Mouse (Mus musculus): ENCODE results near the gene Klhl31. TPM values are rescaled to one million over a fixed set of nuclear protein-coding genes. Genes with fewer than 3 reads are reported as not detected.

Klhl31 gene
- polyA plus RNA-seq, 1 experiment from 2014 or later = 0.08 TPM

DNA sequence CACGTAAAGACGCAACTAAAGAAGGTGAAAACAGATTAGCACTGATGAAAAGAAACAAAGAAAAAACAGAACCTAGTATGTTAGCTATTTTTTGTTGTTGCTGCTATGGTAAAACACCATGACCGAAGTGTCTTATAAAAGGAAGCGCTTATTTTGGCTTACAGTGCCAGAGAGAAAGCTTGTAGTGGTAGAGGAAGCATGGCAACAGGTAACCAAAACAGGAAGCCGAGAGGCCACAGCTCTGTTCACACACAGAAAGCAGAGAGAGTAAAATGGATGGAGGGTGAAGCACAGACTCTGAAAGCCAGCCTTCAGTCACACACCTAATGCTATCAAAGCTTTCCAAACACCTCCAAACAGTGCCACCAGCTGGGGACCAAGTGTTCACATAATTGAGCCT, 34.7 kb downstream of the Klhl31 start:
- H3K9ac ChIP-seq (replicated peaks) = no peak overlapping the region
- H3K4me2 ChIP-seq (replicated peaks) = no peak overlapping the region
- no peak for ATAC-seq (replicated peaks)
- 93% methylated on average over 5 of the region's 5 CpGs for WGBS
- no peak overlapping the region for H3K4me3 ChIP-seq
- H3K27me3 ChIP-seq = no peaks in the 10 kb centered on the region
- H3K4me1 ChIP-seq = no peaks in the 10 kb centered on the region
- H3K27ac ChIP-seq (replicated peaks) = no peak overlapping the region
- H3K9me3 ChIP-seq = no peaks in the 10 kb centered on the region
- no peaks in the 10 kb centered on the region for H3K36me3 ChIP-seq

DNA sequence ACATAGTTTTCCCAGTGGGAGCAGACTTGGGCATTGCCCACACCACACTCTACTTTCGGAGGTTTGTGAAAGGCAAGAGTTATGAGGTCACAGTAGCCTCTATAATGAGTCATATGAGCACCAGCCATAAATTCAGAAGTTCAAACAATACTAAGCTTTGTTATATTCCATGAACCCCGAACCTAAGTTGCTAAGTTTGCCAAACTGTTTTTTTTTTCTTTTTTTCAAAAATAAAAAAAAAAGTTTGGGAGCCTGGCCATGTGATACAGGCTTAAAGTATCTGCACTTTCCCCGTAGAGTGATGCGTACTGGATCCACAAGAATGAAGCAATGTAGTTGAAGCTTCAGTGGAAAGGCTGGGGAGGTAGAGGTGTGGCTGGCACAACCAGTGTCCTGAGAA, 36.9 kb downstream of the Klhl31 start:
- H3K27me3 ChIP-seq = no peaks in the 10 kb centered on the region
- no peaks in the 10 kb centered on the region for H3K4me1 ChIP-seq
- no peaks in the 10 kb centered on the region for H3K9me3 ChIP-seq
- H3K27ac ChIP-seq (replicated peaks) = no peak overlapping the region
- H3K36me3 ChIP-seq = no peaks in the 10 kb centered on the region
- H3K9ac ChIP-seq (replicated peaks) = no peak overlapping the region
- no peak overlapping the region for H3K4me3 ChIP-seq
- no peak overlapping the region for H3K4me2 ChIP-seq (replicated peaks)
- 91% methylated on average over 4 of the region's 4 CpGs for WGBS
- no peak for ATAC-seq (replicated peaks)

DNA sequence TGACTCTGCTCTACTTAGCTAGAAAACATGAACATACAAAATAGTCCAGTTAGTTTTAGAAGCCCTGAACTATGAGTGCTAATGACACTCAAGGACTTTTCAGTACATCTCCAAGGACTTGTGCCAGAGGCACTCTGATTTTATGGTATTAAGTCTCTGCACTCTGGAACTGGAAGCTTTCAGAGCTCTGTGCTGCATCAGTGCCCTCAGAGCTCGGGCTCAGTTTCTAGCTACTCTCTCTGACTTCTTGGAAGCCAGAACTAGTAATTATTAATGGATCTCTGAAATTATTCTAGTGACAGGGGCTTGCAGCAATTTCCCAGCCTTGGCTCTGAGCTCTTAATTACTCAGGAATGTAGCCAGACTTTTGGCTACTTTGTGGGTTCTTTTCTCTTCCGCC, 37.7 kb downstream of the Klhl31 start:
- 86% methylated on average over 2 of the region's 2 CpGs for WGBS
- no peak for ATAC-seq (replicated peaks)
- no peak overlapping the region for H3K4me3 ChIP-seq
- H3K4me2 ChIP-seq (replicated peaks) = no peak overlapping the region
- H3K9ac ChIP-seq (replicated peaks) = no peak overlapping the region
- no peaks in the 10 kb centered on the region for H3K9me3 ChIP-seq
- H3K4me1 ChIP-seq = no peaks in the 10 kb centered on the region
- no peak overlapping the region for H3K27ac ChIP-seq (replicated peaks)
- no peaks in the 10 kb centered on the region for H3K36me3 ChIP-seq
- no peaks in the 10 kb centered on the region for H3K27me3 ChIP-seq

DNA sequence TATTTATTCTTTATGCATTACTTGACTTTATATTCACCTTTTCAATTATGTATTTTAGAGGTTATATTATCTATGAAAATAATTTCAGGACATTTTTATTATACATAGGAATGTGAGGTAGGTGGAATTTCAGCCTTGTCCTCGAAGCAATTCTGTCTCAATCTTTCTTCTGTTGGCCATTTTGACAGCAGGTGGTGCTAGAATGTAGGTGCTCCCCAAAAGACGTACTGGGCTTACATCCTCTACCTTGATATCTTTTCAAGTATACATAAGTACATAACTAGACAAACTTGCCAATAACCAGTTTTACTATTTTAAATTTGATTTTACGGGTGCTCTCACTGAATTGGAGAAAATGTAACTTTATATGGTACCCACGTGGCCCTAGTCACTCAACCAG, 48.6 kb downstream of the Klhl31 start:
- H3K36me3 ChIP-seq = no peaks in the 10 kb centered on the region
- no peak overlapping the region for H3K4me3 ChIP-seq
- 88% methylated on average over 4 of the region's 4 CpGs for WGBS
- H3K9ac ChIP-seq (replicated peaks) = no peak overlapping the region
- H3K27me3 ChIP-seq = no peaks in the 10 kb centered on the region
- H3K4me2 ChIP-seq (replicated peaks) = no peak overlapping the region
- no peaks in the 10 kb centered on the region for H3K9me3 ChIP-seq
- no peak for ATAC-seq (replicated peaks)
- H3K4me1 ChIP-seq = no peaks in the 10 kb centered on the region
- H3K27ac ChIP-seq (replicated peaks) = no peak overlapping the region

DNA sequence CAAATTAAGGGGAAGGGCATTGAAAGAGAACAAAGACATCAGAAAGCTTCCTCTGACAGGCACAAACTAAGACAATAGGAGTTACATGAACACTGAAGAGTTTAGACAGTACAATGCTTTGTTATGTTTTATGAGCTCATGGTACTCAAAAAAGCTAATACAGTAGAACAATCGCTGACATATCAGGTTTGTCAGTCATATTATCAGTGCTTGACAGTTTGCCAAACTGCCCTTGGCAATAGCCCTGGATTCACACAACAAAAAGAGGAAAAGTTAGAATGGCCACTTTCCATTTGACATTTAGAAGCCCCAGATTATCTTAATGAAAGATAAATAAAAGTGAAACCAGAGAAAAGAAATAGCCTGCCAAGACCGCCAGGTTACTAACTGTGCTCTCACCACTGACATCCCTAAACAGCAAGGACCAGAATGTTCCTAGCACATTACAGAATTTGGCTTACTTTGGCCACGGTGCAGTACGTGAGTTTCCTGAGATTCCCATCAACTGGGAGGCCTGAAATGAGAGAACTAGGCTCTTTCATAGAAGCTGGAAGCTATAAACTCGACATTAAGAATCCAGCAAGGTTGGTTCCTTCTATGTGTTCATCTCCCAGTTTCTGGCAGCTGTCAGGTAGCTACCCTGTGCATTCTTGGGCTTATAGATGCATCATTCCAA, 49.7 kb downstream of the Klhl31 start:
- H3K27ac ChIP-seq (replicated peaks) = no peak overlapping the region
- WGBS = 84% methylated on average over 5 of the region's 5 CpGs
- no peaks in the 10 kb centered on the region for H3K27me3 ChIP-seq

DNA sequence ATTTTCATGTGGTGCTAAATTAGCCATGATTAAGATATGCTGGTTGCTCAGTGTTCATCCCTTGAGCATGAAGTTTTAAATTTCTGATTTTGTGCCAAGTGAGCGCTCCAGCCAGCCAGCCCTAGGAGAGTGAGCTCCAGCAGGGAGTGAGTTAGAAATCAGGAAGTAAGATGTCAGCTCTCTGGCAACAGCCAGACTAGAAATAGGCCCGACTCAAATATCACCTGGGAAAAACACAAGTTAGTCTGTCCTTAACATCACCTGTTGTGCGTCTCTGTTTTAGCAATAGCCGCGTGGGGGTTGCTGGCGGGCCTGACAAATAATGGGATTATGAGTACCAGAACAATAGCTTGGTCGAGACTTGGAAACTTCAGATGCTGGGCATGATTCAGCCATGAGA, 56.4 kb downstream of the Klhl31 start:
- ATAC-seq (replicated peaks) = no peak
- Histone ChIP-seq H3K4me1 (no peaks in the 10 kb centered on the region), H3K9ac (replicated peaks) (no peak overlapping the region), H3K4me3 (no peak overlapping the region), H3K4me2 (replicated peaks) (no peak overlapping the region), H3K27ac (replicated peaks) (no peak overlapping the region), H3K27me3 (no peaks in the 10 kb centered on the region), H3K36me3 (no peaks in the 10 kb centered on the region), H3K9me3 (no peaks in the 10 kb centered on the region)
- 81% methylated on average over 7 of the region's 7 CpGs for WGBS

More for the DNA sequence above, 49.7 kb downstream of the Klhl31 start:
- no peaks in the 10 kb centered on the region for H3K4me1 ChIP-seq
- ATAC-seq (replicated peaks) = no peak
- no peaks in the 10 kb centered on the region for H3K9me3 ChIP-seq
- no peaks in the 10 kb centered on the region for H3K36me3 ChIP-seq
- H3K9ac ChIP-seq (replicated peaks) = no peak overlapping the region
- no peak overlapping the region for H3K4me3 ChIP-seq
- no peak overlapping the region for H3K4me2 ChIP-seq (replicated peaks)

DNA sequence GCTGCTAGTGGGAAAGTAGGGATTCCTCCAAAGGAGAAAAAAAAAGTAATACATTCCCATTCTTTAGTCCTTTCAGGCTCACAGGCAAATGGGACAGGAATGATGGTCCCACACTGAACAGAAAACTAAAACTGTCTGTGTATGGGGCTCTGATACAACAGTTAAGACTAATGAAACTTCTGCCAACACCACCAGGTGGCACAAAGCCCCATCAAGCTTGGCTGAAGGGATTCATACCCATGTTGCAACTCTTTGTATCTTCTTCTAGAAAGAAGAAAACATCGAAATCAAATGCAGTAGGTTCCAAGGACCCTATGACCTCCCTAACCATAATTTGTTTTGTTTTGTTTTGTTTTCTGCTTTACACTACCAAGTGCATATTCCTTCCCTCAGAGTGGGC, 57.1 kb downstream of the Klhl31 start:
- Histone ChIP-seq H3K4me2 (replicated peaks) (no peak overlapping the region), H3K4me3 (no peak overlapping the region), H3K9me3 (no peaks in the 10 kb centered on the region), H3K27me3 (no peaks in the 10 kb centered on the region), H3K27ac (replicated peaks) (no peak overlapping the region), H3K9ac (replicated peaks) (no peak overlapping the region), H3K4me1 (no peaks in the 10 kb centered on the region), H3K36me3 (no peaks in the 10 kb centered on the region)
- ATAC-seq (replicated peaks) = no peak
- 97% methylated on average over 1 of the region's 1 CpGs for WGBS

DNA sequence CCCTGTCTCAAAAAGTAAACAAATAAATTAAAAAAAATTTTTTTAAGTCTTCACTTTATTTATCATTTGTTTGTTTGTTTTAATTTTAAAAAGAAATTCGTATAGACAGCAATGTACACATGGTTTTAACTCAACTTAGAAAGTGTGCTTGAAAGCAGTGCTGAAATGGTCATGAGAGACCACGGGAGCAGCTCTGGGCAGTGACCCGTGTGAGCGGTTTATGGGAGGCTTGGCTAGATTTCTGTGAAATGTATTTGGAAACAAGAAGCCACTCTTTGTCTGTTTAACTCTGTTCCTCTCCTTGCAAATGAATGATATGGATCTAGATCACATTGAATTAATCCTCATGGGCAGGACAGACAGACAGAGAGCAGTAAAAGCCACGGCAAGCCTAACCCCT, 59.3 kb downstream of the Klhl31 start:
- H3K9me3 ChIP-seq = no peaks in the 10 kb centered on the region
- H3K27me3 ChIP-seq = no peaks in the 10 kb centered on the region
- no peaks in the 10 kb centered on the region for H3K4me1 ChIP-seq
- WGBS = 89% methylated on average over 5 of the region's 5 CpGs
- H3K4me2 ChIP-seq (replicated peaks) = no peak overlapping the region
- H3K27ac ChIP-seq (replicated peaks) = no peak overlapping the region
- no peaks in the 10 kb centered on the region for H3K36me3 ChIP-seq
- ATAC-seq (replicated peaks) = no peak
- H3K4me3 ChIP-seq = no peak overlapping the region
- no peak overlapping the region for H3K9ac ChIP-seq (replicated peaks)

DNA sequence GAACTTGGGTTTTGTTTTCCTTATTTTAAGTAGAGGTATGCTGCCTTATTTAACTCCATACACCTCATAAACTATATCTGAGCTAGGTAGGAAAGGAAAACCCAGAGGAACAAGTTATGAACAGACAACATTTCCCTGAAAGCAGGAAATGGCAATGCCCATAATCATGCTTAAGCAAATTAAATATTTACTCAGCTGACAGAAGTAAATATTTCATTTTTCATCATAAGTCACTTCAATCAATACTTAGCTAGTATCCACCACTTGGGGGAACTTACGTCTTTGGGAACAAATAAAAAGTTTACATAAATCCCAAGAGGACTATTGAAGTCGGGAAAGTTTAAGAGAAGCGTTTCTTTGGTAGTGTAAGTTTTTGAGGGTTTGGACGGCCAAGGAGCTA, 67.2 kb downstream of the Klhl31 start:
- H3K9ac ChIP-seq (replicated peaks) = no peak overlapping the region
- H3K27me3 ChIP-seq = no peaks in the 10 kb centered on the region
- no peaks in the 10 kb centered on the region for H3K9me3 ChIP-seq
- no peak for ATAC-seq (replicated peaks)
- no peaks in the 10 kb centered on the region for H3K36me3 ChIP-seq
- 91% methylated on average over 4 of the region's 4 CpGs for WGBS
- no peaks in the 10 kb centered on the region for H3K4me1 ChIP-seq
- no peak overlapping the region for H3K4me2 ChIP-seq (replicated peaks)
- no peak overlapping the region for H3K27ac ChIP-seq (replicated peaks)
- no peak overlapping the region for H3K4me3 ChIP-seq

DNA sequence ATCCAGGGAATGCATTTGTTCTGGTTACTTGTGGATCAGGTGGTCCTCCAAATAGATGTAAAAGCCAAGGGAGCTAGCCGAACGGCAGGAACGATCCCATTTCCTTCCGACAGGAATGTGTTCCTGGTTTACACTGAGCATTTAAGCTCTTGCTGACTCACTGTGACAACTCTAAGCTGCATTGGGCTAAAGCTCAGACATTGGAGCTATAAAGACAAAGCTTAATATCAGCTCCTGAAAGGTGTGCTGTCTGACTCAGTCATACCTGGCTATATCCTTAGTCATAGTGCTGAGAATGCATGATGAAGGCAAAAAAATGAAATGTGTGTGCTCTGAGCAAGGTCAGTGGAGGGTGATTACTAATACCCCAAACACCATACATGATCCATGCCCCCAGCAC, 67.8 kb downstream of the Klhl31 start:
- no peaks in the 10 kb centered on the region for H3K9me3 ChIP-seq
- 78% methylated on average over 4 of the region's 4 CpGs for WGBS

DNA sequence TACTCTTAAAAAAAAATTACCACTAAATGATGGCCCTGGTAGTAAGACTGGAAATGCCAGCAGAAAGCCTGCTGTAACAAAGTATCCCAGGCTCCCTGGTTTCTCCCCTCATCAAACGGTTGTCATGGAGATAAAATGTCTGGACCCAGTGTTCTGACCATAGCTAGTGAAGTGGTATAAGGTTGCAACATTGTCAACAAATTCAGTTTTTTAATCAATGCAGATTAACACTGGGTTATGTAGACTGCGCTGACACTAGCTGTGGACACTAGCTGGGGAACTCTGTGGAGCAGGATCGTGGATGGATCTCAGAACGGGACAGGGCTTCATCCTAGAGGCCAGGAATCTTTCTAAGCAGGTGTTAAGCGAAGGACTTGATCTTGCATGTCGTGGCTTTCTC, 70.2 kb downstream of the Klhl31 start:
- H3K9ac ChIP-seq (replicated peaks) = no peak overlapping the region
- no peak overlapping the region for H3K4me3 ChIP-seq
- H3K27ac ChIP-seq (replicated peaks) = no peak overlapping the region
- H3K4me1 ChIP-seq = no peaks in the 10 kb centered on the region
- ATAC-seq (replicated peaks) = no peak
- H3K27me3 ChIP-seq = no peaks in the 10 kb centered on the region
- no peaks in the 10 kb centered on the region for H3K36me3 ChIP-seq
- H3K4me2 ChIP-seq (replicated peaks) = no peak overlapping the region
- 87% methylated on average over 6 of the region's 6 CpGs for WGBS
- no peaks in the 10 kb centered on the region for H3K9me3 ChIP-seq

More for the DNA sequence above, 67.8 kb downstream of the Klhl31 start:
- no peaks in the 10 kb centered on the region for H3K4me1 ChIP-seq
- H3K27ac ChIP-seq (replicated peaks) = no peak overlapping the region
- H3K27me3 ChIP-seq = no peaks in the 10 kb centered on the region
- no peak overlapping the region for H3K4me3 ChIP-seq
- no peak for ATAC-seq (replicated peaks)
- no peak overlapping the region for H3K4me2 ChIP-seq (replicated peaks)
- H3K9ac ChIP-seq (replicated peaks) = no peak overlapping the region
- H3K36me3 ChIP-seq = no peaks in the 10 kb centered on the region

DNA sequence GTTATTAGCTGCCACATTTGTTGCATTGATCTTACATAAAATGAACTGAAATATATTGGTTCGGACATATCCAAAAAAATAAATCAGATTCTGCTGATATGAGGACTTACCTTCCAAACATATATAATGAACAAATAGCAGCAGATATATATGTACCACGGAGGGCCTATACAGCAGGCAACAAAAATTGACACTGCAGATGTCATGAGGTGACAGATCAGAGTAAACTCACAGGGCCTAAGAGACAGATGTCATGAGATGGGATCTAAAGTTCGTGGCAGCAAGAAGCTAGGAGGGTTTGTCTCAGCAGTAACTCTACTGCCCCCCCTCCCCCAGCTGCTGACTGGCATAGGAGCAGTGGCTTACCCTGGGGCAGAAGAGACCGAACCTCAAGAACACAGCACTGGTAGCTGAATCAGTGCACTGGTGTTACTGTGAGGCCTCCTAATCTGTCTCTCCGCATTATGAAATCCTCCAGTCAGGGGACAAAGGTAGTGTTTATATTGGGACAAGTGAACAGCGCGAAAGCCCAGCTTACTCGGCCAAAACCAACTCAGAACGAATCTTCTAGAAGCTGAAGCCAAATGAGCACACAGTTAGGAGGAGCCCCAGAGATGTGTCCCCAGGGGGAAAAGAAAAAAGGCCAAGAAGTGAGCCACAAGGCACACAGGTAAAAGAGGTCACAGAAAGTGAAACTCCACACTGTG, 71.3 kb downstream of the Klhl31 start:
- no peak for ATAC-seq (replicated peaks)

DNA sequence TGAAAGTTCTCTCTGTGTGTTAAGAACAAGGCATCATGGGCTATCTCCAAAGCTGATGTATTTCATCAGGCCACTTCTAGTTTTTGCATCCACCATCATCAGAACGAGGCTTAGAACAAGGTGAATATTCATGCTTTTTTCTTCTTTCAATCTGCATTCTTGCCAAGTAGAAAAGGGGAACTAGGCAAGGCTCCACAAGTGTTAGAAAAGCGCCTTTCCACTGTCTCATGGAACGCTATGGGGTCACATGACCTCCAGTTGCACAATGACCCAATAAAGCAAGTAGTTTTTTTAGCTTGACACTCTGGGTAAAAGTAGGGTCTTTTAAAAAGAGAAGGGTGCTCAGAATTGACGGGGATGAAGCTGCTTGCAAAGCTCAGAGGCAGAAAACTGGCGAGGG, 72.7 kb downstream of the Klhl31 start:
- no peak for ATAC-seq (replicated peaks)
- H3K27me3 ChIP-seq = no peaks in the 10 kb centered on the region
- no peaks in the 10 kb centered on the region for H3K9me3 ChIP-seq
- no peak overlapping the region for H3K9ac ChIP-seq (replicated peaks)
- H3K27ac ChIP-seq (replicated peaks) = no peak overlapping the region
- no peaks in the 10 kb centered on the region for H3K36me3 ChIP-seq
- no peak overlapping the region for H3K4me3 ChIP-seq
- 58% methylated on average over 5 of the region's 5 CpGs for WGBS
- no peaks in the 10 kb centered on the region for H3K4me1 ChIP-seq
- H3K4me2 ChIP-seq (replicated peaks) = no peak overlapping the region

More for the DNA sequence above, 71.3 kb downstream of the Klhl31 start:
- Histone ChIP-seq H3K9me3 (no peaks in the 10 kb centered on the region), H3K9ac (replicated peaks) (no peak overlapping the region), H3K27me3 (no peaks in the 10 kb centered on the region), H3K36me3 (no peaks in the 10 kb centered on the region), H3K4me1 (no peaks in the 10 kb centered on the region), H3K27ac (replicated peaks) (no peak overlapping the region), H3K4me3 (no peak overlapping the region), H3K4me2 (replicated peaks) (no peak overlapping the region)
- 78% methylated on average over 9 of the region's 9 CpGs for WGBS
